Mouse (Mus musculus) adrenal gland, postnatal 10 days (tissue): ENCODE measurements around the gene Mfn2. TPM values are rescaled to one million over a fixed set of nuclear protein-coding genes. Genes with fewer than 3 reads are reported as not detected.

Source experiments
- DNase-seq: peaks from one replicate; pipeline ENCODE4 v3.0.0; 2021; ENCODE audit warnings: mixed read lengths
- total RNA-seq, 2 experiments: library from RNA; stranded (reverse); gene quantifications; 2 replicates each; pipeline ENCODE4 v1.2.3; 2021

Gene Mfn2
- total RNA-seq, 2 experiments from 2014 or later = 204 to 232 TPM

DNA sequence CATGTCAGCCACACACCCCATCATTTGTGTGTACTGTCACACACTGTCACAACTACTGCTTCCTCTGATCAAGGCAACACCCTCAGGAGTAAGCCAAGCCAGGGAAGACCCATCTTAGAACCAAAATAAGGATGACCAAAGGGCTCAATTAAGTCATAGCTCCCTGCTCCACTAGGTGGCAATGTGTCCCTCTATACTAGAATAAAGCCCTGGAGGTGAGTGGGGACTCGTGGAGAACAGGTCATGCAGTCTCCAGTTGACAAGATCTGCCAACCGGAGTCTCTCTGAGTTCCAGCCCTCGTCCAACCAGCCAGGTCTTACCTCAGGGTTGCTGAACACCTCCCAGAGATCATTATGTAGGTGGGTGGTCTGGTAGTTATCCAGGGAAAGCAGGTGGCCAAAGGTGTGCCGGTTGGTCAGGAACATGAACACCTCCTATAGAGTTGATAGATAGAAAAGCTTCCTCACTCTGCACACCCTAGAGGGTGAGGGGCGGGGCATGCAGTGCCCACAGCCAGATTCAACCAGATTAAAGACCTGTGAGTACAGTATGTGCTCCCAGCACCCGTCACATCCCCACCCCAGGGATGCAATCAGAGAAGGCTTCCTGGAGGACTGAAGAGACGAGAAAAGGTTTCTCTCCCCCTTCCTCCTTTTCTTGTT is 14.1 kb upstream of the Mfn2 start:
- peak; percentile 75 for DNase-seq

DNA sequence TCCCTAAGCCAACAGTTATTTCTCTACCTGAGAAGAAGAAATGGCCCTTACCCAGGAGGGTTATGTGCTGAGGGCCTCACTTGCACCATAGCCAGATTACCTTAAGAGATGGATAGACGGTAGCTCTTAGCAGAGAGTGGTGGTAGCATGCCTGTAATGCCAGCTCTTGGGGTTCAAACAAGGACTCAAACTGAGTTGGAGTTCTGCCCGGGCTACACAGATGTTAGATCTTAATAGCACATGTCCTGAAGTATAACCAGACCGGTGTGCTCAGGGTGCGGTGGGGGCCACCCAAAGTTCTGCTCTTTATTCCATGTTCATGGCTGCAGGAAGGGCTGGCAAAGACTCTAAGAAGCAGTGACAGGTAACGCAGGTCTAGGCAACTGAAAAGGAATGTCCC is 5.0 kb upstream of the Mfn2 start:
- no peak for DNase-seq

DNA sequence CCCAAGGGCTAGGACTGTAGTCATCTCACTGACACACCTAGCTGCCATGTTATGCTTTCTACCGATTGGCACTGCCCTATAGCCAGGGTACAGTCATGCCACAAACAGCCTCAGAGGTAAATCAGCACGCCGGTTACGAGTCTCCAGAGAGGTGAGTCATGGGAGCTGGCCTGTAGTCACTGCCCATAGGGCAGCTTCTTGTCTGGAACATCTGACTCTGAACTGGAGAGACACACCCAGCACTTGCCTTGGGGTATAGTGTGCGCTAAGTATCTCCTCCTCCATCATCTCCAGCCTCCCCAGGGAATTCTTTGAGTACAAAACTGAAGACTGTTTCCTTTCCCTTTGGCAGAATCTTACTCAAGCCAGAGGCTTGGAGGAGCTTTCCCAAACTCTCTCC is 1.7 kb upstream of the Mfn2 start:
- peak; percentile 53 for DNase-seq

DNA sequence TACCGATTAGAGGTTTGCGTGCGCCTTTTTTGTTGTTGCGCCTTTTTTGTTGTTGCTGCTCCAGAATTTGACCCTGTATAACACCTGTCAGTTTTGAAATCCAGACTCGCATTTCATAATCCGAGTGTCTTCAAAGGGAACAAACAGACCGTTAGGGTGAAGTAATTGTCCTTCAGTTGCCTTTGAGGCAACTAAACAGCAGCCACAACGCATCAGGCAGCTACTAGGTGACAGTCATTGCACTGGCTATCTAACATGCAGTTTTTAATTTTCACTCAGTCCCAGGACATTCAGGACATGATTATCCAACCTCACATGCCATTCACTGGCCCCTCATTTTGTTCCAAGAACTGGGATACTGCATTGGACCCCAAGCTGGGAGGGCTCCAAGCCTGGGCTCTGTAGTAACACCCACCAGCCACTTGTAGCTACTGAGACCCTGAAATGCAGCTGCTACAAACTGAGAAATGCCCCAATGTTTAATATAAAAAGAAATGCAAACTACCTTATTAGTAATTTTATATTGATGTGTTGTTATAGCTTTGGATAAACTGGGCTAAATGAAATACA is 671 bp upstream of the Mfn2 start:
- no peak for DNase-seq

DNA sequence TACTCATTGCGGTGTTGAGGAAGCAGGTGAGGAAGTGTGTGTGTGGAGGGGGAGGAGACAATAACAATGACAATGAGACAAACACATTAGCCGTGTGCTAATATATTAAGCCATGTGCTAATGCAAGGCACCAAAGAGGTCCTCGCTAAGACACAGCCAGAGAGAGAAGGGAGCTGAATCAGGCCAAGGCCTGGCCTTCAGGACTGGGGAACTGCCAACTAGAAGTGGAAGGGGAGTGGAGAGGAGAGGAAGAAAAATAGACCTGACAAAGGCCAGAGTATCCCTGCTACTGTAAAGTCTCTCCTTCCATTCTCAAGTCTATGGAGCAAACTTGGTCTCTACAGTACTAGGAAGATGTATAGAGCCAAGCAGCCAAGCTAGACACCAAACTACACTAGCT is 903 bp downstream of the Mfn2 start:
- peak; percentile 62 for DNase-seq

DNA sequence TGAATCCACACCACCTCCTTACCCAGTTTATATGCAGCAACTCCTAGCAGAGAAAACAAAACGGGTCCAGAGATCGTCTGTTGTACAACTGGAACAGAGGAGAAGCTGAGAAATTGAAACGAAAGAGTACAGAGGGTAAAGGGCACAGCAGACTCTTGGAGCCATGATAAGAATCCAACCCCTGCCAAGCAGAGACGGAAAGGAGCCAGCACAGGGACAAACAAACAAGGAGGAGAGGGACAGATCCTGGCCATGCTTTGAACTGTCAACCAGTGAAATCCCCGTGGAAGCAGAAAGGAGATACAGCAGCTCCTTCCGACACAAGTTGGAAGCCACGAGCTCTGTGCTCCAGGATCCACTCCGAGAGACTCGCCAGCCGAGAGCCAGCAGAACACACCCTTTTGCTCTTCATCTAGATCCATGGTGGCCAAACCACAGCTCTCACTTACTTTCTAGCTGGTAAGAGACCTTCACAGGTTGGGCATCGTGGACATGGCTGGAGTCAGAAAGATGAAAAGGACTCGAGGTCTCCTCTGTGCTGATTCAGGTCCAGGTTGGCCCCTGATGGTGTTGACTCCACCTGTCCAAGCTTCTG is 1.5 kb downstream of the Mfn2 start:
- DNase-seq = peak; percentile 41

DNA sequence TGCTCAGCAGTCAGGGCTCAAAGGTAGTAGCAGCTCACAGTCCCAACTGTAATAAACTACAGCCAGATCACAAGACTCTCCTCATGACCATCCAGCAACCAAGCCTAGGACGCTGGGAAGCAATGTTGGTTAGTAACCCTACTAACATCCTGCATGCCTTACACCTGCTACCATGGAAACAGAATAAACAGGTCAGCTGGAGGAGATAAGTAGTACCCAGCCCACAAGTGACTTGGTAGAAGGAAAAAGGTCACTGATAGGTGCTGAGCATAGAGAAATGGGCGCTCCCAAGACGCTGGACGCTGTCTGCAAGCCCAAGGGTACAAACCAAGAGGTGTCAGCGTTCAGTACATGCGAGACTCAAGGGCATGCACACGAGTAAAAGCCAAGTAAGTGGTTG is 4.1 kb downstream of the Mfn2 start:
- DNase-seq = no peak

DNA sequence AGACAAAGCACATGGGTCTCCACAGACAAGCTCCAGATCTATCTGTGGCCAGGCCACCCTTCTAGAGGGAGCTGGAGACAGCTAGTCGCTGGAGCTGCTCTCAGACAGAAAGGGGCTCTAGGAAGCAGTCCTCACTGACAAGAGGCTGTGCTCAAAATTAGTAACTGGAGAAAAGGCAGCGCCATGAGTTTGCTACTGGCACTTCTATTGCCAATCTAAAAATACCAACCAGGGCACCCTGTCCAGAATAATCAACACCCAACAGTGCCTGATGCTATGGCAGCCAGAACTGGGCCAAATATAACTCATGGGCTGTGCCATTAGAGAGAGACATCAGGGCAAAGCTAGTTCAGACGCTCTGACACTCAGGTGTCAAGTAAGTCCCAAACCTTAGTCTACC is 7.2 kb downstream of the Mfn2 start:
- no peak for DNase-seq

DNA sequence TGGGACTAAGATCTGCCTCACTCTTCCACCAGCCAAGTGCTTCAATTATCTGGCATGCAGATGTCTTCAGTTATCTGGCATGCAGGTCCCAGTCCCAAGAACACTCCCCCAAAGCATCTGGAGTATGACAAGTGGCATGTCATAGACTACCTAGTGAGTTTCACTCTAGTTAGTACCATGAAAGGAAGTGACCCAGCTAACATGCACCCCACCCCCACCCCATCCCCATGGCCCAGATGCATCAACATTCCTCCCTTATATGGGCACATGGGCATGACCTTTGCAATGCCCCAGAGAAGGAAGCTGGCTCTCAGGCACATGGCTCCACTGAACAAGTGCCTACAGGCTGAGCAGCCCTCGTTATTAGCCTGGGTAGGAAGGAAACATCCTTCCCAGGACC is 8.1 kb downstream of the Mfn2 start:
- DNase-seq = no peak

DNA sequence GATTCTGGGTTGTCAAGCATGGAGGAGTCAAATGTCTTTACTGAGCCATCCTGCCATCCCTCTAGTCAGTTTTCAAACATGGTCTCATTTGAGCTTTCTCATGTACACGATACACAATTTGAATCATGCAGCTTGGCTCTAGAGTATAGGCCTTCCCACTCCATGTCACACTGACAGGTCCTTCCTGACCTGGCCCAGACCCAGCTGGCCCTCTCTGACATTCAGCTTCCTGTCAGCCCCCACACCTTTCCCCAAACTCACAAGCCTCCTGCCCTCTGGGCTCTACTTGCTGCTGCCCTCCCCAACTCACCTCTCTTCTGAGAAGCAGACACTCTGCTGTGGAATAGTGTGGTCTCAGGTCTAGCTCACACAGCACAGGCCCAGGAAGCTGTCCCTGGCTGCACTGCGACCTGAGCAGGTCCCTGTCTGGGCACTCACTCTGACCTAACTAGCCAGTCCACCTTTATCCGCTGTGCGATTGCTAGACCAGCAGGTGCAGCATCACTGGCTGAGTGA is 8.6 kb downstream of the Mfn2 start:
- no peak for DNase-seq

DNA sequence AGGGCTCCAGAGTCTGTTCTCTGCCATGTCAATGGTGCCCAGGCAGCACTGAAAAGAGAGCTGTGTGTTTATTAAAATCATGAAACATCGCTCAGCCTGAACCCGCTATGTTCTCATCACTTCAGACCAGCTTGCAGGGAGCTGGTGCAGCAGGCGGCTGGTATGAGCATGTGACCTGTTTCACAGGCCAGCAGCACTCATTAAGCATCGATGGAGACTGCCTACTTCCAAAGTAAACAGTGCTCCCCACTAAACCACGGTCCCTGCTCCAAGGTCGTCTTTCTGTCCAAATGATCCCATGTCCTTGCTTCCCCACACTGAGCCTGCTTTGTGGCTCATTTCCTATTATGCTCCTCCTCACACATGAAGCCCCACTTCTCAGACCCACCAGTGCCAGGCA is 14.2 kb downstream of the Mfn2 start:
- peak; percentile 30 for DNase-seq

DNA sequence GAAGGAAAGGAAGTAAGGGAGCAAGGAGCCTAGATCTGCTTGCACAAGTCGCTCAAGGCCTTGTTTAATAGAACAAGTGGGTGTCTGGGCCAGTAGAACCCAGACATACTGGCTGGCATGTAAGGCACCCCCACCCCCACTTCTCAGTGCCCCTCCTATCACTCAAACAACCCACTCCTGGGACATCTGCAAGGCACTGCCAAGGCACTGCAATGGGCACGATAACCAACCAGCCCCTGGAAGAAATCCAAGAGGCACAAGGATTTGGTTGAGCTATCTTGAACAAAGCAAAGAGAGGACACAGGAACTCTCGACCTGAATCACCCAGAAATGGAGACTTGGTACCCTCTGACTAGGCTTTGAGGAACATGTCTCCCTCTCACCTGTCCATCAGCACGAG is 16.3 kb downstream of the Mfn2 start:
- DNase-seq = no peak

DNA sequence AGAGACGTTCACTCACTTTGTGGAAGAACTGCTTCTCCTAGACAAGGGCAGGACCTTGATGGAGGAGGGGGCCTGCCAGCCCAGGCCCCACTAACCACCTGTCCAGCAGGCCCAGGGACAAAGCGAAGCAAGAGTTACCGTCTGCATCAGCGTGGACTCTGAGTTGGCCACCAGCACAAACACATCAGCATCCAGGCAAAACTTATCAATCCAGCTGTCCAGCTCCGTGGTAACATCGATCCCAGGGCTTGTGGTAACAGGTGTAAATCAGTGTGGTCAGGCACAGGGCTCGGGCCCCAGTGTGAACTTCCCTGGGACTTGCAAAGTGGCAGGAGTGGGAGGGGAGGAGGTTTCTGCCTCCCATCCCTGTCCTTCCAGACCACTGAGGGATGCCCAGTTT is 17.2 kb downstream of the Mfn2 start:
- DNase-seq = no peak

DNA sequence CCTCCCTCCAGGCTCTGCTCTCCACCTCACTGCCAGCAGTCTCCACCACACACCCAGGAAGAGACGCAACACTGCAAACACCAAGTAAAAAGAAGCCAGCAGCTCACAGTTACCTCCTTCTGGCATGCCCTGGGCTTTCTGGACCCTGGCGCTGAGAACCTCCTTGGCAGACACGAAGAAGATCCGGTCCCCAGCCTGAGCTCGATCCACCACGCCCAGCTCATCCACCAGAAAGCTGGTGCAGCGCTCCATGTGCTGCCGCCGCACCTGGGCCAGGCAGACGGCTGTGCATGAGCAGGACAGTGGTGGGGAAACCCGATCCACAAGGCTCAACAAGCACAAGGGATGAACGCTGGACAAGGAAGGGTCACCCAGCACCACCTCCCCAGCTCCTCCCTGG is 18.3 kb downstream of the Mfn2 start:
- no peak for DNase-seq

DNA sequence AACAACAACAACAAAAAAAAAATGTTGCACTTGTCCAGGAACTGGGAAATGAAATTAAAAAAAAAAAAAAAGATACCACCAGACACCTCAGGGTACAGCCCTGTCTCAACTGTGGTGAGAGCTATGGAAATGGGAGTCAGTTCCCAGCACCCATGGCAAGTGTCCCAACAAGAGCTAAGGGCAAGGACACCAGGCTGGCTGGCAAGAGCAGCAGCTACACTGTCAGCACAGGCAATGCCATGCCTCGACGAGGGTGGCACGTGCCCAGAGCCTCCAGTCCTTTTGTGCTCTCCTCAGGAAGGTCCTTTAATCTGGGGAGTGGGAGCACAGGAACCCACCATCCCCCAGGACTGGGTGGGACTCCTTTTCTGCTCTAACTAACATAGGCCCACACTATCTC is 20.4 kb downstream of the Mfn2 start:
- DNase-seq = peak; percentile 34

DNA sequence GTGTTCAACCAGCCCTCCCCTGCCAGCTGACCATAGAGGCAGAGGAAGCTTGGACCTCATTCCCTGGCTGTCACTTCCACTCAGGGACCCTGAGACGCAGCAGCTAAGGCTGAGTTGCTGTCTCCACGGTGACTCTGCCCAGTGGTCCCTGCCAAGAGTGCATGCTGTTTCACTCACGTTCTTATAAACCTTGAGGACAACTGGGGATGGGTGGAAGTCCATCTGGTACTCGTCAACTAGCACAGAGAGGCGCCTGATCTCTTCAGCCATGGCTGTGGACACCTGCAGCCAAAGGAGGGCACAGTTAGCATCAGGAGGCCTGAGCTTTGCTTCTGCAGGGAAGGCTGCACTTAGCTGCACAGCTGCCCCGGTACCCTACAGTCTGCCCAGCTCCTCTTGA is 21.5 kb downstream of the Mfn2 start:
- DNase-seq = no peak

DNA sequence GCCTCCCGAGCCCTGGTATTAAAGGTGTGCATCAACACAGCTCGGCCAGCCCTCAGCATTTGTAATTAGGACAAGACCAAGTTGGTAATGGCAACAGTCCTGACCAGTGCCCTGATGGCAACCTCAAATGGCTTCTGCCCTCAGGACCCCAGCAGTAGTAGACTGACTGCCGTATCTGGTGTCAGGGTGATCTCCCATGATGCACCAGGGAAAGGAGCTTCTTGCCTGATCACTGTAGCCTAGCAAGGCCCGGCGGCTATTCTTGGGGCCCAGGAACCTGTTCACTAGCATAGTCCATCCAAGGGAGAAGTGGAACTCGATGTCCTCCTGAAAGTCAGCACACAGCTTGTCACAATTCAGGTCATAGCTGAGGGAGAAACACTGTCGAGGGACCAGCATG is 22.7 kb downstream of the Mfn2 start:
- no peak for DNase-seq

DNA sequence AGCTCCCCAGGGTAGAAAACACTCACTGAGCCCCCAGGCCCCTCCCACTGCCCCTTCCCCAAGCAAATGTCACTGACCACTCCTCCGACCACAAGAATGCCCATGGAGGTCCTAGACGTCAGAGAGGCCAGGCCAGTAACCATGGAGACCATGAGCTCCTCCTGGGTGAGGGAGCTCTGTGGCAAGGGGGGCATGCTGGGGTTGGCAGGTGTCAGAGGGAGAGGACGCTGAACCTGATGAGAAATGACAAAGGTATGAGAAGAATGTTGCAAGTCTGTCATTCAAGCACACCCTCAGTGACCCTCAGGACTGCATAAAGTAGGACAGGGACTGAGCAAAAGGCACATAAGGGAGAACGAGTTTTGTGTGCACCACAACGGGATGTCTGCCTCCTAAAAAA is 24.6 kb downstream of the Mfn2 start:
- DNase-seq = no peak

DNA sequence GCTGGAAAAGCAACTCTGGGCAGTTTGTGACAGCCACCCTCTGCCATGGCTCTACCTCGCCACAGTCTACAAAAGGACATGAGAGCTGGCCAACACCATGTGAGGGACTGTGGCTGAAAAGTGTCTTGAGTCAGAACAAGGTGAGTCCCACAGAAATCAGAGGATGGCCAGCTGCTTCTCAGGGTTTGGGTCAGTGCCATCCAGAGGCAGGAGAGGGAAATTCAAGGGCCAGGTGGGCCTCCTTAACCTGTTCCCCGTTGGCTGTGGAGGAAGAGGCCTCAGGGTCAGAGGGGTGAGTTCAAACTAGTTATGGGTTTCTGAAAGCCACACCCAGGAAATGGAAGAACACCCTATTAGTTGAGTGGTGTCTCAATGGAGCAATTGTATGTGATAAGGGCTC is 25.0 kb downstream of the Mfn2 start:
- no peak for DNase-seq

DNA sequence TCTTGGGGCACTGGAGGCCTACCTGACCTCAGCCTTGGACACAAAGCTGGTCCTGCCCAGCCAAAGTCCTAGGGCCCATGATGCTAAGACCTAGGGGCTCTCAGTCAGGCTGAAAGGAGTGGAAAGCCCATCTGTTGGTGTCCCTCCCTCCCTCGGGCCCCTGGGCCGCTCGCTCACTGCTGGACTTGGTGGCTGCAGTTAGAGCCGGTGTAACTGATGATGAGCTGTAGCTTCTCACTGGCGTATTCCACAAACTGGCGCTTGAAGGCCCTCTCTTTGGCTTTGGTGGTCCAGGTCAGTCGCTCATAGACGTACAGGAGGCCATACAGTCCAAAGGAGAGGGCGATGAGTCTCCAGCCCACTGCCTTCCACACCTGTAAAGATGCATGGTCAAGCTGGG is 26.0 kb downstream of the Mfn2 start:
- DNase-seq = no peak

DNA sequence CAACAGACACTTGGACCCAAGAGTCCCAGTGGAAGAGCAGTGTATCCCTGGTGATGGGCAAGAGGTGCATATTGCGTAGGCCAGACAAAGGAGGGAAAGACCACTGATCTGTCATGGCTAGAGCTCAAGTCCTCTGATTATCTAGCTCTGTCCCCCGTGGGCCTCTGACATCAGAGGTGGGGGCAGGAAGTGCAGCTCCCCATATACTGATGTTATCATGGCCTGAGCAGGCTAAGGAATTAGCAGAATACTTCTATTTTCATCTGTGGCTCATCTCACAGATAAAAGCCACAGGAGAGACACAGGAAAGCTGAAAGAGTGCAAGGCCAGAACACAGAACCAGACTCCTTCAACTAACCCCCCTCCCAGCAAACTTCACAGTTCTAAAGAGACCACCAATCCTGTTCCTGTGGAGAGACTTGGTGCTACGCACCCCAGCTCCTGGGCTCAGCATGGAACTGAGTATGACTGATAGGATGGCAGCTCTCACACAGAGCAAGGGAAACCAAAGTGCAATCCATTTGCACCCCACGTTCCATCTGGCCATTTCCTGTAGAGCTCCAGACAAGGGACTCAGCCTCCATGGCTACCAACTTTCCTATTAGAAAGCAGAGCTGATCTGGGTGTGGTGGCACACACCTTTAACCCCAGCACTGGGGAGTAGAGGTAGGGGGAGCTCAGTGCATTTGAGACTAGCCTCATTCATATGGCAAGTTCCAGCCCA is 28.5 kb downstream of the Mfn2 start:
- DNase-seq = no peak

DNA sequence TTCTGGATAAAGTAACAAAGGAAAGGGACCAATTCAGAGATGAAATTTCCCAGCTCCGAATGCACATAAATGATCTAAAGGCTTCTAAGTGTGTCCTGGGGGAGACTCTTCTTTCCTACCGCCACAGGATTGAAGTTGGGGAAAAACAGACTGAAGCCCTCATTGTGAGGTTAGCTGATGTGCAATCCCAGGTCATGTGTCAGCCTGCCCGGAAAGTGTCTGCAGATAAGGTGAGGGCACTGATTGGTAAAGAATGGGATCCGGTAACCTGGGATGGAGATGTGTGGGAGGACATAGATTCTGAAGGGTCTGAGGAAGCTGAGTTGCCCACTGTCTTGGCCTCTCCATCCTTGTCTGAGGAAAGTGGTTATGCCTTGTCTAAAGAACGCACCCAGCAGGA is 35.3 kb downstream of the Mfn2 start:
- DNase-seq = no peak

DNA sequence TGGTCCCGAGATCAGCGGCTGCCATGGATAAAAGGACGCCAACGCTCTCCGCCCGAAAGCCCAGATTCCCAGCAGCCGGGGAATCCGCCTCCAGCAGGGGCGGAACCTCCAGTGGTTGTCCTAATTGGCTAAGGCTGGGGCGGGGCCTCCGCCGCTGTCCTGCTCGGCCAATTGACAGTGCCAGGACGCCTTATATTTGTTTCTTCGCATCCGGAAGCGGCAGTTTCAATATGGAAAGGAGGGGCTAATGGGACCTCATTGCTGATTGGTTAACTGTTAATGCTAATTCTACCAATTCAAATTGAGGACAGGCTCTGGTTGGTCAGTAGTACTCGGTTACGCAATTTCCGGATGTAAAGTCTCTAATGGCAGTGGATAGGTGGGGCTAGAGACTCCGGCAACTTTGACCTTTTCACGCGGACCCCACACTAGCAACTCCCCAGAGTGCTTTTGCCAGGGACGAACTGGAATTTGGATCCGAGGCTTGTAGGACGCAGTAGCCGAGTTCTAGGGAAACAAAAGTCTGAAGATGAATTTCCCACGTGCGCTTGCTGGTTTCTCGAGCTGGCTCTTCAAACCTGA is 36.0 kb downstream of the Mfn2 start, which contains the start of the genes Miip and Fv1:
Gene Miip (minus strand): TSS at position 367 of the 582 bp plus-strand sequence.
Gene Fv1 (plus strand): TSS at position 530 of the 582 bp plus-strand sequence.
- peak; percentile 96 for DNase-seq
